Mouse (Mus musculus) liver, embryonic 12.5 days (tissue): ENCODE results near the gene Smyd5. TPM values are rescaled to one million over a fixed set of nuclear protein-coding genes. Genes with fewer than 3 reads are reported as not detected.
A peak's percentile ranks its signal among the peaks of the same experiment; 100 is the strongest.

Experiments used
- ATAC-seq: fragments of 200-750 bp; cut with Nextera tagmentation; 2 replicates; pipeline ENCODE4 v1.8.0; 2017; ENCODE audit warnings: moderate number of reproducible peaks, mild to moderate bottlenecking, moderate library complexity
- H3K27ac ChIP-seq: fragments of 300-500 bp; sonication (generic); 2 replicates; pipeline ENCODE4 v1.5.1; 2016; ENCODE audit warnings: mild to moderate bottlenecking
- H3K27me3 ChIP-seq: fragments of 300-500 bp; sonication (generic); replicated peaks from 2 replicates; pipeline ENCODE4 v1.6.1; 2016; ENCODE audit warnings: mild to moderate bottlenecking, moderate library complexity
- H3K36me3 ChIP-seq: fragments of 300-500 bp; sonication (generic); 2 replicates; pipeline ENCODE4 v1.6.1; 2016; ENCODE audit warnings: mild to moderate bottlenecking, moderate library complexity
- H3K4me1 ChIP-seq: fragments of 300-500 bp; sonication (generic); 2 replicates; pipeline ENCODE4 v1.6.1; 2016
- H3K4me2 ChIP-seq: fragments of 300-500 bp; sonication (generic); 2 replicates; pipeline ENCODE4 v1.6.1; 2016; ENCODE audit warnings: mild to moderate bottlenecking, moderate library complexity
- H3K4me3 ChIP-seq: fragments of 300-500 bp; sonication (generic); 2 replicates; pipeline ENCODE4 v1.5.1; 2016; ENCODE audit warnings: mild to moderate bottlenecking, moderate library complexity
- H3K9ac ChIP-seq: fragments of 300-500 bp; sonication (generic); 2 replicates; pipeline ENCODE4 v1.6.1; 2016; ENCODE audit warnings: mild to moderate bottlenecking, moderate library complexity
- H3K9me3 ChIP-seq: fragments of 300-500 bp; sonication (generic); replicated peaks from 2 replicates; pipeline ENCODE4 v1.6.1; 2016; ENCODE audit warnings: mild to moderate bottlenecking, moderate library complexity
- WGBS: fragments of 180-500 bp; shearing (Covaris S2); methylation state at CpG from one replicate; pipeline ENCODE4 v1.1.7; 2016; ENCODE audit not compliant: insufficient replicate concordance; 5-methylcytosine and 5-hydroxymethylcytosine counted together
- polyA plus RNA-seq: library from polyadenylated mRNA; unstranded; fragments of >200 nt; fragmentation: Nextera tagmentation; extraction: Ambion mirVana; gene quantifications from 2 replicates; pipeline ENCODE4 v1.2.1, GENCODE M21; 2016

Gene Smyd5
- polyA plus RNA-seq, 1 experiment from 2014 or later: 45.4 TPM

DNA sequence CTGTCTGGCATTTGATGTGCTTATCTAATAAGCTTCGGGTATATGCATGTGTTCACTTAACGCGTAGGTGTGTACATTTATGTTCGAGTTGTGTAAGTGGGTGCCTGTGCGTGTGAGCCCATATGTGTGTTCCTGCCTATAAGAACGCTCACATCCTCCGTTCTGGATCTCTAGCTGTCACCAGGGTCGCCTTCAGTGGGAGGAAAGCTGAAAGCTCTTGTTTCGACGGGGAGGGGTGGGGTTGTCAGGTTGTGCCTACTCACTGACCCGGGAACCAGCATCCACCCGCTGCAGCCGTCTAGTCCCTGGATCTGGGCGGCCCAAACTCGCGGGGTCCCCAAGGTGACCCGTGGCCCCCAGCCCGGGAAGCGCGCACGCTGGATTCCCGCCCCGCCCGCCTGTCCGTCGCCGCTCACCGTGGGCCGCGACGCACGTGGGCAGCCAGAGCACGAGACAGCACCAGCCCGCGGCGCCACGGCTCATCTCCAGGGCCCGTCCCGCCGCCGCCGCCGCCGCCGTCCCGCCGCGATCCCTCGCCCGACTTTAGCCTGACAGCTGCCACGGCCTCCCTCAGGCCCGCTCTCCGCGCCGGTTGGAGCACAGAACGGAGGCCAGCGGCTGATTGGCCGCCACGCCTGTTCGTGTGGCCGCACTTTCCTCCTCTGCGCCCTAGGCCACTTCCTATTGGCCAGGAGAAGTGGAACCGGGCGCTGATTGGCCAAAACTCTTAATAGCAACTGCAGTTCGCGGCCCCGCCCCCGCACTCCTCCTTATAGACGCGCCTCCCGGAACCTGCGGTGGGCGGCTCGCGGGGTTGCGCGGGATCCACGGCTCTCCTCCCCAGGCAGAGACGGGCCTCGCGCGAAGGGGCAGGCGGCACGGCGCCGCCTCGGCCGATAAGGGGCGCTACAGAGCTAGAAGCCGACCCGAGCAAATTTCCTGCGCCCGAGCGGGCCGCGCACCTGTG lies 19.2 kb downstream of the Smyd5 start, which contains the start of gene Cct7:
Cct7 (plus strand) TSS at position 818 of the 967 bp plus-strand sequence.
- H3K27me3 ChIP-seq: no peaks in the 10 kb centered on the region
- peak; percentile 93 for ATAC-seq
- under 1% methylated on average over 83 of the region's 96 CpGs for WGBS
- peaks cover 38% of the 10 kb centered on the region for H3K36me3 ChIP-seq
- peak within 1 kb of the TSS; percentile 96 for H3K4me2 ChIP-seq
- H3K27ac ChIP-seq: peak within 1 kb of the TSS; percentile 95
- H3K4me3 ChIP-seq: peak within 1 kb of the TSS; percentile 85
- H3K4me1 ChIP-seq: peaks cover 47% of the 10 kb centered on the region
- peak within 1 kb of the TSS; percentile 89 for H3K9ac ChIP-seq
- H3K9me3 ChIP-seq: no peaks in the 10 kb centered on the region

- H3K9me3 ChIP-seq: no peaks in the 10 kb centered on the region
- peak within 1 kb of the TSS; percentile 95 for H3K27ac ChIP-seq
- peaks cover 38% of the 10 kb centered on the region for H3K36me3 ChIP-seq
- peak; percentile 79 for ATAC-seq
- peak within 1 kb of the TSS; percentile 89 for H3K9ac ChIP-seq
- WGBS: under 1% methylated on average over 54 of the region's 54 CpGs
- peak within 1 kb of the TSS; percentile 96 for H3K4me2 ChIP-seq
- H3K4me3 ChIP-seq: peak within 1 kb of the TSS; percentile 85
- H3K27me3 ChIP-seq: no peaks in the 10 kb centered on the region
- H3K4me1 ChIP-seq: peaks cover 56% of the 10 kb centered on the region
Observed at GRCm38 (mm10) chr6:85451664-85452410, 20.0 kb downstream of the Smyd5 start, which contains the start of gene Pradc1. Gene Pradc1, minus strand, starts transcription at chr6:85451970.

GRCm38 (mm10) chr6:85452411-85452665 lies 20.5 kb downstream of the Smyd5 start:
- Histone ChIP-seq H3K9ac (peak overlapping the region; percentile 89), H3K4me2 (peak overlapping the region; percentile 96), H3K4me1 (peaks cover 61% of the 10 kb centered on the region), H3K27me3 (no peaks in the 10 kb centered on the region), H3K36me3 (peaks cover 36% of the 10 kb centered on the region), H3K9me3 (no peaks in the 10 kb centered on the region), H3K4me3 (peak overlapping the region; percentile 85), H3K27ac (peak overlapping the region; percentile 95)
- 0% methylated on average over 15 of the region's 15 CpGs for WGBS
- ATAC-seq: no peak

GRCm38 (mm10) chr6:85452816-85453215 lies 21.0 kb downstream of the Smyd5 start:
- WGBS: 3% methylated on average over 7 of the region's 7 CpGs
- Histone ChIP-seq H3K4me3 (peak overlapping the region; percentile 85), H3K9ac (peak overlapping the region; percentile 89), H3K36me3 (peaks cover 36% of the 10 kb centered on the region), H3K27ac (peak overlapping the region; percentile 95), H3K9me3 (no peaks in the 10 kb centered on the region), H3K4me1 (peaks cover 66% of the 10 kb centered on the region), H3K27me3 (no peaks in the 10 kb centered on the region), H3K4me2 (peak overlapping the region; percentile 96)
- ATAC-seq: no peak

GRCm38 (mm10) chr6:85459621-85460020 lies 27.8 kb downstream of the Smyd5 start:
- H3K36me3 ChIP-seq: peaks cover 88% of the 10 kb centered on the region
- H3K27me3 ChIP-seq: no peaks in the 10 kb centered on the region
- ATAC-seq: no peak
- H3K4me3 ChIP-seq: no peak overlapping the region
- H3K9me3 ChIP-seq: no peaks in the 10 kb centered on the region
- no peak overlapping the region for H3K9ac ChIP-seq
- H3K4me1 ChIP-seq: peaks cover 34% of the 10 kb centered on the region
- H3K27ac ChIP-seq: no peak overlapping the region
- no peak overlapping the region for H3K4me2 ChIP-seq
- WGBS: 80% methylated on average over 2 of the region's 2 CpGs

DNA sequence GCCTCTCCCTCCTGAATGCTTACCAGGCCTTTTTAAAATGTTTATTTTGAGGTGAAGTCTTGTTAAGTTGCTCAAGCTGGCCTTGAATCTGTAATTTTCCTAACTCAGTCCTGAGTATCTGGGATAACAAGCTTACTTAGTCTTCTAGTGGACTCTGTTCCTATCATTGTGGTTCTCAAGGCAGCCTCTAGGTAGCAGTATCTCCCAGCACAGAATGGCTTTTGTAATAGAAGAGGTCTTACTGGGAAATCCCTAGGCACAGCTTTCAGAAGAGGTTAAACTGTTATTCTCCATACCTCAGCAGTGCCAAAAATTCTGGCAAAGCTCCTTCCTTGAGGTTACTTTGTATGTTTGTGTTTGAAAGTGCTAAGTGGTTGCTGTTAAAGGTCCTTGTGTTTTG lies 33.6 kb downstream of the Smyd5 start:
- Histone ChIP-seq H3K4me1 (no peaks in the 10 kb centered on the region), H3K9me3 (no peaks in the 10 kb centered on the region), H3K36me3 (peaks cover 95% of the 10 kb centered on the region), H3K4me3 (no peak overlapping the region), H3K9ac (no peak overlapping the region), H3K4me2 (no peak overlapping the region), H3K27me3 (no peaks in the 10 kb centered on the region), H3K27ac (no peak overlapping the region)
- ATAC-seq: no peak

- Histone ChIP-seq H3K9me3 (no peaks in the 10 kb centered on the region), H3K27me3 (peaks cover 30% of the 10 kb centered on the region), H3K4me3 (no peak overlapping the region), H3K27ac (no peak overlapping the region), H3K36me3 (peaks cover 50% of the 10 kb centered on the region), H3K9ac (no peak overlapping the region), H3K4me2 (no peak overlapping the region), H3K4me1 (no peaks in the 10 kb centered on the region)
- 70% methylated on average over 5 of the region's 5 CpGs for WGBS
- ATAC-seq: peak; percentile 22; the same call in 1 of the 2 replicates
Observed at GRCm38 (mm10) chr6:85469660-85470430, 38.1 kb downstream of the Smyd5 start.

- Histone ChIP-seq H3K27ac (no peak overlapping the region), H3K4me1 (no peaks in the 10 kb centered on the region), H3K9ac (no peak overlapping the region), H3K4me2 (no peak overlapping the region), H3K27me3 (peaks cover 43% of the 10 kb centered on the region), H3K4me3 (no peak overlapping the region), H3K9me3 (no peaks in the 10 kb centered on the region), H3K36me3 (peaks cover 29% of the 10 kb centered on the region)
- WGBS: 51% methylated on average over 8 of the region's 8 CpGs
- no peak for ATAC-seq
Observed at GRCm38 (mm10) chr6:85471962-85472361, 40.2 kb downstream of the Smyd5 start.

GRCm38 (mm10) chr6:85472542-85472941 lies 40.8 kb downstream of the Smyd5 start:
- Histone ChIP-seq H3K27ac (no peak overlapping the region), H3K4me3 (no peak overlapping the region), H3K4me2 (no peak overlapping the region), H3K36me3 (peaks cover 24% of the 10 kb centered on the region), H3K9me3 (no peaks in the 10 kb centered on the region), H3K4me1 (no peaks in the 10 kb centered on the region), H3K9ac (no peak overlapping the region), H3K27me3 (peaks cover 48% of the 10 kb centered on the region)
- 48% methylated on average over 5 of the region's 5 CpGs for WGBS
- no peak for ATAC-seq

DNA sequence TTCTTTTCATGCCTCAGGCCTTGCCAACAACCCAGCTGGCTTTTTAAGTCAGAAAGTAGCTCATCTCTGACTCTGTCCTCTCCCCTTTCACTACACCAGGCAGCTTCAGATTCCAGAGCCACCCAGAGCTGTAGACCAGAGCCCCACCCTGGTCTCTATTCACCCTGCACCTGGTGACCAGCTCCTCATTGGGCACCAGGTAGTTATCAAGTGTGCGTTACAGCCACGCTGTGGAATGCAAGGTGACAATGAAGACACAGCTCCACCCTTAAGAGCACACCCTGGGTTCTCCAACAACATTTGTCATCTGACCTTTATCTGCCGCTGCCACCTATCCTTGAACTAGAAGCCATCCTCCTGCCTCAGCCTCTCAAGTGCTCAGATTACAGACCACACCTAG lies 43.8 kb downstream of the Smyd5 start:
- Histone ChIP-seq H3K4me2 (no peak overlapping the region), H3K9me3 (no peaks in the 10 kb centered on the region), H3K9ac (no peak overlapping the region), H3K27me3 (peaks cover 78% of the 10 kb centered on the region), H3K4me1 (no peaks in the 10 kb centered on the region), H3K4me3 (no peak overlapping the region), H3K27ac (no peak overlapping the region), H3K36me3 (no peaks in the 10 kb centered on the region)
- ATAC-seq: no peak
- WGBS: 53% methylated on average over 3 of the region's 3 CpGs

- ATAC-seq: peak; percentile 44
- WGBS: 37% methylated on average over 10 of the region's 10 CpGs
Observed at GRCm38 (mm10) chr6:85477366-85477917, 45.7 kb downstream of the Smyd5 start.

More at GRCm38 (mm10) chr6:85477366-85477917, 45.7 kb downstream of the Smyd5 start:
- no peaks in the 10 kb centered on the region for H3K36me3 ChIP-seq
- no peak overlapping the region for H3K9ac ChIP-seq
- no peak overlapping the region for H3K4me3 ChIP-seq
- no peaks in the 10 kb centered on the region for H3K9me3 ChIP-seq
- H3K27ac ChIP-seq: no peak overlapping the region
- H3K27me3 ChIP-seq: peaks cover 90% of the 10 kb centered on the region
- no peak overlapping the region for H3K4me2 ChIP-seq
- H3K4me1 ChIP-seq: no peaks in the 10 kb centered on the region
